Mouse (Mus musculus) ovary, adult 18-20 months (tissue): Measurements from ENCODE around the gene Prpmp5.
"Not testable (repeated sequence)": the region's sequence is repeated elsewhere in the genome, so short reads cannot be mapped to it uniquely, and the experiment has no call there.

ENCODE experiments used
- DNase-seq: peaks from one replicate; pipeline ENCODE4 v3.0.0; 2022; ENCODE audit warnings: low spot score, mixed read lengths

The Prpmp5 gene

DNA sequence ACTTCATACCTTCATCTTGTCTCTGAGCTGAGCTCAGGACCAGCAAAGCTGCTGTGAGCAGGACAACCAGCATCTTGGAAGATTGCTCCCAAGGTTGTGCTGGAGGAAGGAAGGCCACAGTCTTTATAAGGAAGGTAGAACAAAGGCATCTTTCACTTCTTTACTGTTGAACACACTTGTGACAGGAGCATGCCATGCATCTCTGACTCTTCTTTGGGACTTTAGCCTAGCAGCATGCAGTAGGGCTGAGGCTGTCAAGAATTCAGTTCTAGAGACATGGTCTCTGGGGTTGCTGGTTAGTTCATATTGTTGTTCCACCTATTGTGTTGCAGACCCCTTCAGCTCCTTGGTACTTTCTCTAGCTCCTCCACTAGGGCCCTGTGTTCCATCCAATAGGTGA lies at the start of gene Prpmp5:
Gene Prpmp5, minus strand, starts transcription at position 101 of the 400 bp plus-strand sequence.
- not testable (repeated sequence) for DNase-seq

- DNase-seq, result not testable (repeated sequence)
These were observed 49.5 kb upstream of the Prpmp5 start, which contains the start of gene Gm8882 for GRCm38 (mm10) chr6:132364034-132364433. Gene Gm8882, minus strand, starts transcription at chr6:132364134.
